Mouse (Mus musculus) left cerebral cortex, postnatal 4 days (tissue): ENCODE results near the gene Mapk8ip1. TPM values are rescaled to one million over a fixed set of nuclear protein-coding genes. Genes with fewer than 3 reads are reported as not detected.

Experiments used
- DNase-seq: peaks from one replicate; pipeline ENCODE4 v3.0.0-alpha.2; 2022
- intact Hi-C: fragments of 180-260 bp; cut with DNase I; formaldehyde crosslinking; loops from one replicate; pipeline ENCODE4 v1.15.1; 2025
- total RNA-seq, 2 experiments: library from RNA; stranded (reverse); gene quantifications; 2 replicates each; pipeline ENCODE4 v1.2.3; 2021

Gene Mapk8ip1
- total RNA-seq, result 100 to 1,000 TPM; 306 to 339 TPM

GRCm38 (mm10) chr2:92401091-92401561 is at the start of gene Mapk8ip1:
Mapk8ip1 (minus strand) TSS chr2:92401263.
- intact Hi-C loops, result no loop called here
- DNase-seq, result peak; percentile 49

- no peak for DNase-seq
- intact Hi-C loops, result no loop called here
These were observed 46.2 kb upstream of the Mapk8ip1 start for GRCm38 (mm10) chr2:92447121-92447740.

- intact Hi-C loops, result no loop called here
- peak; percentile 45 for DNase-seq
These were observed 45.6 kb upstream of the Mapk8ip1 start for GRCm38 (mm10) chr2:92446656-92447055.

- no peak for DNase-seq
- intact Hi-C loops, result no loop called here
These were observed 44.8 kb upstream of the Mapk8ip1 start for GRCm38 (mm10) chr2:92445890-92446289.

DNA sequence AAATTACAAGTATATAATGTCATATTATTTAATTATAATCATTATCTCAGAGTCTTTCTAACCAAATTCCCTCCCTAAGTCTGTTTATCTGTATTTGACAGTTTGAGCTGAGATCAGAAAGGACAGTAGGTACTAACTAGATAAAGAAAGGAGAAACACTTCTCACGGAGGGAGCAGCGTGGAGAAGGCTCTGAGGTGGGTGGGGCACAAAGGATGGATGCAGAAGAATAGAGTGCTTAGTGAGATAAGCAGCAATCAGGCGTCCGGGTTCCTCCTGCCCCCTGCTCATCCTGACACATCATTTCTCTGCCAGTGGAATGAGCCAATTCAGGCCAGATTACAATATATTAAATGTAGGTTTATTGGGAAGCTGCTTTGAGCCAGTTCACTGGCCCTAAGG is 43.3 kb upstream of the Mapk8ip1 start:
- intact Hi-C loops, result no loop called here

GRCm38 (mm10) chr2:92443313-92443712 is 42.2 kb upstream of the Mapk8ip1 start:
- intact Hi-C loops, result no loop called here
- DNase-seq, result no peak

More for the DNA sequence above, 43.3 kb upstream of the Mapk8ip1 start:
- no peak for DNase-seq

DNA sequence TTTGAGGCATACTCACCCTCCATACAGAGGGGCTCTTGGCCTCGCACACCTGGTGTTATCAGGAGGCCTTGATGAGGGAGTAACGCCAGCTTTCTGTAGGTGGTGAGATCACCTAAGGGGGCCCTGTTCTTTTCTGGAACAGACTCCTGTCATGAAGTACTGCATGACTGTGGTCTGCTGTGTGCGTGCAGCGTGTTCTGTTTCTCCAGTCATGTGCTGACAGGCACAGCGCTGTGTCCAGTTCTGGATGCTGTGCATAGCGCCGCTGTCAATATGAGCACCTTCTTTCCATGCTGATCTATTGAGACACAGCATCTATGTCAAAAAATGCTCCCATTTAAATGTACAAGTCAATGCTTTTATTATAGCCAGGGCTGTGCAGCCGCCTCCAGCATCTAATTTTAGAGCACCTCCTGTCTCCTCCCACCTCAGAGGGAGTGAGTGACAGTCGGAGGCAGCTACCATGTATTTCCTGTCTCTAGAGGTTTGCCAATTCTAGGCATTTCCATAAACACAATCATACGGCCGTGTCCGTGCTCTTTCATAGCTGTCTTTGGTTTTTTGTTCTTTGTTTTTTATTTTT is 41.4 kb upstream of the Mapk8ip1 start:
- intact Hi-C loops, result no loop called here
- DNase-seq, result no peak

DNA sequence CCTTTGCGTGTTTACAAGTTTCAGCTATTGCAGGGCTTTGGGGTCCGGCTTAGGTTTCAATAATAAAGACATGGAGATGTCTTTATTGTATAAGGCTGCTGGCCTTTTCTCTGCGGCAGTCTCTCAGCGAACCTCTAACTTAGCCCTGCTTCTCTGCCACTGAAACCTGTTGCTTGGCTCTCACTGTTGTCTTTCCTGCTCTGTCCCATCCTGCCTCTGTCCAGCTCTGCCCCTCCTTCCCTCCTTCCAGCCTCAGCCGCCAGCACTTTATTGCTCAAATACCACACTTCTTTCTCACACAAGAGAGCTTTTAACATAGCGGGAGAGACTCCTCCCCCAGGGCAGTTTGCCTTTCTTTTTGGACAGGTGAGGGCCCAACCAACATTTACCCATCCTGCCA is 39.4 kb upstream of the Mapk8ip1 start:
- intact Hi-C loops, result no loop called here
- DNase-seq, result no peak

GRCm38 (mm10) chr2:92438567-92438966 is 37.5 kb upstream of the Mapk8ip1 start:
- no peak for DNase-seq
- intact Hi-C loops, result no loop called here

GRCm38 (mm10) chr2:92437875-92438274 is 36.8 kb upstream of the Mapk8ip1 start:
- peak; percentile 85 for DNase-seq
- intact Hi-C loops, result no loop called here

DNA sequence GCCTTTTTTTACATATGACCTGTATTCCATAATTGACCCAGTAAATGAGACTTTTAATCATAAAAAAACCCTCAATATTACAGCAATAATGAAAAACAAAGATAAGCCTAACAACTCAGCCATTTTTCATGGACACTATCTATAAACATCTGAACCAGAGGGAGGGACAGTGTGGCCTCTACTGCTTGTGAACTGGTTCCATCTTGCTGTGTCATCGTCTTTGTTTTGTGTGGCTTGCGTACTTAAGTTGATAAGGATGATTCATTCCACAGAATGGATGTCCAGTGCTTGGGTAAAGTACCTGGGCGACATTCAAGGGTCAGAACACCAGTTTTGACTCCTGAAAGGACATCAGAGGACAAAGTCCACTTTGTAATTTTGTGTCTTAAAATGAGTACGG is 36.3 kb upstream of the Mapk8ip1 start:
- intact Hi-C loops, result no loop called here
- DNase-seq, result no peak

- intact Hi-C loops, result no loop called here
- DNase-seq, result no peak
These were observed 34.0 kb upstream of the Mapk8ip1 start for GRCm38 (mm10) chr2:92435023-92435422.

- no peak for DNase-seq
These were observed 33.3 kb upstream of the Mapk8ip1 start for GRCm38 (mm10) chr2:92434375-92434745.

GRCm38 (mm10) chr2:92433578-92434374 is 32.7 kb upstream of the Mapk8ip1 start, which contains the start of gene Cry2:
Cry2 (minus strand) TSS chr2:92434043.
- intact Hi-C loops, result no loop called here
- peak; percentile 100 for DNase-seq

More at GRCm38 (mm10) chr2:92434375-92434745, 33.3 kb upstream of the Mapk8ip1 start:
- intact Hi-C loops, result no loop called here

DNA sequence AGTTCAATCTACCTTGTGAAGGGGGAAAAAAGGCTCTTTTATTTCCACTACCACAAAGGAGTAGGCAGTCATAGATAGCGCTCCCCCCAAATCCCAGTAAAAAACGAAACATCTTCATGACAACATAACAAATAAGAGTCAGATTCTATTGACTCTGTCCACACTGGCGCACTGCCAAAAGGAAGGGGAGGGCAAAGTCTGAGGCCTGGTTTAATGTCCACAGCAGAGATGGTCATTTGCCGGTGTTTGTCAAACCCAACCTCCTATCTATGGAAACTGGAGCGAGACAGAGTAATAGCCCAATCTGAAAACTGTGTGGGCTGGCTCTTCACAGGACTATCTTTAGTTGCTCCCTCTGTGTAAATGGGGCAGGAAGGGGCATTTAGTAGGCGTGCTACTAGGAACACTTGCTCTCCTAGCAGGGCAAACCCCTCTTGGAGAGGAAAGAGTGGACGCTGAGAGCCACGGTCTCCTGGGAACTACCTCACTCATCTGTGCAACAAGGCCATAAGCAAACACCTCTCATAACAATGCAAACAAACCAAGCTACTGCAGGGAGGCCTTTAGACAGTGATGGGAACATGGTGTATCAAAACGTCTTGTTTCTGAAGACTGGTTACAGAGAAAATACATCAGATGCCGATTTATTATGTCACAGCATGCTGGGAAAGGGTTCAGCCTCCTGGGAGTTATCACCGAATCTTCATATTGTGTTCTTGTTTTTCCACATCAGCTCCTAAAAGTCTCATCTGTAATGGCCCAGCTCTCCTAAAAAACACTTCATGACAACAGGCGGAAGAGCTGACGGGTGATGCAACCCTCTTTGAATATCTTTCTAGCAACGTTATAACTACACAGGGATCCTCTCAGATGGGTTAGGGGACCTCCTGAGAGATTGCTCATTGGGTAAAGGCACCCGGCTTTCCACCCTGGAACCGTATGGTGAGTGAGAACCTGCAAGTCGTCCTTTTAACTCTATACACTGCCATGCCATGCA is 31.5 kb upstream of the Mapk8ip1 start:
- intact Hi-C loops, result no loop called here
- peak; percentile 69 for DNase-seq

- intact Hi-C loops, result no loop called here
- DNase-seq, result peak; percentile 17
These were observed 30.6 kb upstream of the Mapk8ip1 start for GRCm38 (mm10) chr2:92431611-92432179.

GRCm38 (mm10) chr2:92430723-92431541 is 29.9 kb upstream of the Mapk8ip1 start:
- DNase-seq, result peak; percentile 58
- intact Hi-C loops, result no loop called here

- intact Hi-C loops, result no loop called here
- DNase-seq, result no peak
These were observed 29.0 kb upstream of the Mapk8ip1 start for GRCm38 (mm10) chr2:92430089-92430488.

DNA sequence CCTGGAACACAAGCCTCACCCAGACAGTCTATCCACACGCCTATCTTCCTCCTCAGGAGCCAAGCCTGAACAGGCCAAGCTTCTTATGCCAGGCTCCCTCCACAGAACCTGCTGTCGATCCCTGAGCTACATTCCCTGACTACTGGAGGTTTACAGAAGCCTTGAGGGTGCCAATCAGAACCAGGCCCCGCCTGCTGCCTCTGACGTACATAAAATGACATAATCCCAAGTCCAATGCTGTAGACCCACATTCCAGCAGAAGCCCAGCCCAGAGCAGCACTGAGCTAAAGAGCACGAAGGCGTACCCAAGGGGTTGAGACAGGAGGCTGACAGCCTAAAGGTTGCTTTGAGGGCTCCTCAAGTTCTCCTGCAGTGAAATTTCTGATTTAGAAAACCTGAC is 26.8 kb upstream of the Mapk8ip1 start:
- intact Hi-C loops, result no loop called here
- DNase-seq, result peak; percentile 58
